Mouse (Mus musculus) heart, embryonic 12.5 days (tissue): Measurements from ENCODE around the gene Eif2d. TPM values are rescaled to one million over a fixed set of nuclear protein-coding genes. Genes with fewer than 3 reads are reported as not detected.
"Not testable (repeated sequence)": the region's sequence is repeated elsewhere in the genome, so short reads cannot be mapped to it uniquely, and the experiment has no call there.

Source experiments
- ATAC-seq: fragments of 200-750 bp; cut with Nextera tagmentation; 2 replicates; pipeline ENCODE4 v1.8.0; 2017; ENCODE audit warnings: moderate TSS enrichment, moderate library complexity; ENCODE audit not compliant: insufficient number of reproducible peaks, low FRiP score
- H3K27ac ChIP-seq: fragments of 300-500 bp; sonication (generic); 2 replicates; pipeline ENCODE4 v1.5.1; 2016; ENCODE audit warnings: mild to moderate bottlenecking, moderate library complexity; ENCODE audit not compliant: poor library complexity, severe bottlenecking
- H3K27me3 ChIP-seq: fragments of 300-500 bp; sonication (generic); replicated peaks from 2 replicates; pipeline ENCODE4 v1.6.1; 2016; ENCODE audit warnings: mild to moderate bottlenecking, moderate library complexity
- H3K36me3 ChIP-seq: fragments of 300-500 bp; sonication (generic); 2 replicates; pipeline ENCODE4 v1.6.1; 2016; ENCODE audit warnings: mild to moderate bottlenecking, moderate library complexity
- H3K4me1 ChIP-seq: fragments of 300-500 bp; sonication (generic); replicated peaks from 2 replicates; pipeline ENCODE4 v1.6.1; 2016; ENCODE audit warnings: mild to moderate bottlenecking
- H3K4me2 ChIP-seq: fragments of 300-500 bp; sonication (generic); 2 replicates; pipeline ENCODE4 v1.6.1; 2016; ENCODE audit warnings: mild to moderate bottlenecking, moderate library complexity
- H3K4me3 ChIP-seq: fragments of 300-500 bp; sonication (generic); 2 replicates; pipeline ENCODE4 v1.5.1; 2016; ENCODE audit warnings: mild to moderate bottlenecking
- H3K9ac ChIP-seq: fragments of 300-500 bp; sonication (generic); 2 replicates; pipeline ENCODE4 v1.6.1; 2016; ENCODE audit warnings: mild to moderate bottlenecking, moderate library complexity
- H3K9me3 ChIP-seq: fragments of 300-500 bp; sonication (generic); replicated peaks from 2 replicates; pipeline ENCODE4 v1.6.1; 2016; ENCODE audit warnings: mild to moderate bottlenecking, moderate library complexity
- WGBS: fragments of 180-500 bp; shearing (Covaris S2); methylation state at CpG from one replicate; pipeline ENCODE4 v1.1.7; 2016; 5-methylcytosine and 5-hydroxymethylcytosine counted together
- polyA plus RNA-seq: library from polyadenylated mRNA; unstranded; fragments of >200 nt; fragmentation: Nextera tagmentation; extraction: Ambion mirVana; gene quantifications from 2 replicates; pipeline ENCODE4 v1.2.1, GENCODE M21; 2016

Gene Eif2d
- polyA plus RNA-seq, 1 experiment from 2014 or later = 45.8 TPM

DNA sequence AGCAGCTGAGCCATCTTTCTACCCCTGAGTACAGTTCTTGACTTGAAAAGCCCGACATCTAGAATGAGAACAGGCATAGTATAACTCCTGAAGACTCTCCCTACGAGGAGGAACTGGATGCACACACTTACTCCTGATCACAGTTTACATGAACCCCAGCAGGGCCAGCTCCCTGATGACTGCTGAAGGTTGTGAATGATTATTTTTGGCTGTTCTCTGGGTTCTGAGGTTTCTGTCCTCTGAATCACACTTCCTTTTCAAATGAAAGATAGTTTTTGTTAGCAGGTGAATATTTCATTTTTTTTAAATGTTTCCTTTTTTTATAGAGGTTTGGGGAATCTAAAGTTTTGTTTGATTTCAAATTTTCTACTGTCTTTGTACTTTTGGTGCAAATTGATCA, 11.5 kb upstream of the Eif2d start:
- no peak overlapping the region for H3K4me3 ChIP-seq
- 61% methylated on average over 2 of the region's 2 CpGs for WGBS
- H3K27ac ChIP-seq = no peak overlapping the region
- ATAC-seq = no peak
- H3K36me3 ChIP-seq = no peaks in the 10 kb centered on the region
- no peaks in the 10 kb centered on the region for H3K9me3 ChIP-seq
- 0 out of 2 replicates have a peak, but pooled peaks cover 6% of the 10 kb centered on the region for H3K4me1 ChIP-seq
- H3K4me2 ChIP-seq = no peak overlapping the region
- H3K27me3 ChIP-seq = no peaks in the 10 kb centered on the region; the same call in 1 of the 2 replicates
- no peak overlapping the region for H3K9ac ChIP-seq

GRCm38 (mm10) chr1:131142472-131142871, 10.5 kb upstream of the Eif2d start:
- Histone ChIP-seq H3K4me3 (no peak overlapping the region), H3K27me3 (no peaks in the 10 kb centered on the region; the same call in 1 of the 2 replicates), H3K27ac (no peak overlapping the region), H3K4me1 (0 out of 2 replicates have a peak, but pooled peaks cover 6% of the 10 kb centered on the region), H3K36me3 (no peaks in the 10 kb centered on the region), H3K9me3 (no peaks in the 10 kb centered on the region), H3K4me2 (no peak overlapping the region), H3K9ac (no peak overlapping the region)
- 80% methylated on average over 1 of the region's 1 CpGs for WGBS
- ATAC-seq = no peak

DNA sequence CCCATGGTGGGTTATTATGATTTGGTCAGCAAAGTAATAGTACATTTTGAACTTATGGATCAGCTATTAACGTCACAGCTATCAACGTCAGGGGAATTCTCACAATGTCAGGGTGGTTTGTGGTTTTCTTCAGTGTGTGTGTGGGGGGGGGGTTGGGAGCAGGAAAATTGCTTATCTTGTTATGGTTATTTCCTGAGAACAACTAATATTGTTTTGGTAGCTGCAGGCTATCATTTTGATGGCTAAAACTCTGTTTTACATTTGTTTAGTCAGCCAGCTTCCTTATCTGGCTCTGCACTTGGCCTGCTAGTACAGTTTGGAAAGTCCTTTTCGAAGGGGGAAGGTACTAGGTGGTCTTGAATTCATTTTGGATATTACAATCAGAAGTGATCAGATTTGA, 7.8 kb upstream of the Eif2d start:
- 65% methylated on average over 3 of the region's 3 CpGs for WGBS
- H3K36me3 ChIP-seq, H3K27me3 ChIP-seq, H3K4me1 ChIP-seq, H3K9me3 ChIP-seq, H3K9ac ChIP-seq, H3K4me3 ChIP-seq, H3K27ac ChIP-seq, H3K4me2 ChIP-seq, ATAC-seq: not testable (repeated sequence)

DNA sequence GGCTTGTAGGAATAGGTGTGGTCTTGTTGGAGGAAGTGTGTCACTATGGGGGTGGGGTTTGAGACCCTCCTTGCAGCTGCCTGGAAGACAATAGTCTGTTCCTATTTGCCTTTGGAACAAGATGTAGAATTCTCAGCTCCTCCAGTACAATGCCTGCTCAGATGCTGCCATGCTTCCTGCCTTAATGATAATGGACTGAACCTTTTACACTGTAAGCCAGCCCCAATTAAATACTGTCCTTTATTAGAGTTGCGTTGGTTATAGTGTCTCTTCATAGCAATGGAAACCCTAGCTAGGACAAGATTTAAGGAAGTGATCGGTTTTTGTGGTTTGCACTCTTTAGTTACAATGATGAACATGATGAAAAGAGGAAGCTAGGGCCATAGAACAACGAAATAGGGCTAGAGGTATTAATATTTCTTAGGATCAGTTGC, 6.8 kb upstream of the Eif2d start:
- H3K9ac ChIP-seq = no peak overlapping the region
- 76% methylated on average over 3 of the region's 3 CpGs for WGBS
- no peak for ATAC-seq
- no peaks in the 10 kb centered on the region for H3K9me3 ChIP-seq
- H3K36me3 ChIP-seq = no peaks in the 10 kb centered on the region
- H3K4me1 ChIP-seq = no peaks in the 10 kb centered on the region
- no peak overlapping the region for H3K27ac ChIP-seq
- H3K4me3 ChIP-seq = no peak overlapping the region
- no peak overlapping the region for H3K4me2 ChIP-seq
- no peaks in the 10 kb centered on the region; the same call in 1 of the 2 replicates for H3K27me3 ChIP-seq

- peaks cover 8% of the 10 kb centered on the region for H3K4me1 ChIP-seq
- no peak for ATAC-seq
- no peak overlapping the region for H3K4me2 ChIP-seq
These were observed 3.5 kb upstream of the Eif2d start for GRCm38 (mm10) chr1:131149496-131149895.

DNA sequence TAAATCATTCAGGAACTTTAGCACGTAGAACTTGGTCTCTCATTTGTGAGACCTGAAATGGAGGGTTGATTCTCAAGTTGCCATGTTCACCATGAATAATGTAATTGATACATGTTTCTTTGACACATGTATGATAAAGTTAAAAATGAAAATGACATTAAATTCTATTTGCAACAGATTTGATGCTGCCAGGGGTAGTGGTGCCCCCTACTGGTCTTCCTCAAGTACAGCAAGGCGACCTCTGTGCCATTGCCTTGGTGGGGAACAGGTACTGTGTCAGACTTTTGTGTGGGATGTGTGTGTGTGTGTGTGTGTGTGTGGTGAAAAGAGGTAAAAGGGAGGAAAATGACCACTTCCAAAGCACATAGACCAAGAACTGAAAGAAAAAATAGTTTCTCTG, 2.5 kb downstream of the Eif2d start:
- Histone ChIP-seq H3K4me3 (no peak overlapping the region), H3K4me2 (no peak overlapping the region), H3K4me1 (peaks cover 8% of the 10 kb centered on the region), H3K9me3 (no peaks in the 10 kb centered on the region), H3K36me3 (peaks cover 28% of the 10 kb centered on the region), H3K27me3 (no peaks in the 10 kb centered on the region), H3K9ac (no peak overlapping the region), H3K27ac (no peak overlapping the region)
- WGBS = 48% methylated on average over 2 of the region's 2 CpGs
- no peak for ATAC-seq

More at GRCm38 (mm10) chr1:131149496-131149895, 3.5 kb upstream of the Eif2d start:
- Histone ChIP-seq H3K9me3 (no peaks in the 10 kb centered on the region), H3K27ac (no peak overlapping the region), H3K27me3 (no peaks in the 10 kb centered on the region), H3K4me3 (no peak overlapping the region), H3K36me3 (no peaks in the 10 kb centered on the region), H3K9ac (no peak overlapping the region)
- 71% methylated on average over 1 of the region's 1 CpGs for WGBS

DNA sequence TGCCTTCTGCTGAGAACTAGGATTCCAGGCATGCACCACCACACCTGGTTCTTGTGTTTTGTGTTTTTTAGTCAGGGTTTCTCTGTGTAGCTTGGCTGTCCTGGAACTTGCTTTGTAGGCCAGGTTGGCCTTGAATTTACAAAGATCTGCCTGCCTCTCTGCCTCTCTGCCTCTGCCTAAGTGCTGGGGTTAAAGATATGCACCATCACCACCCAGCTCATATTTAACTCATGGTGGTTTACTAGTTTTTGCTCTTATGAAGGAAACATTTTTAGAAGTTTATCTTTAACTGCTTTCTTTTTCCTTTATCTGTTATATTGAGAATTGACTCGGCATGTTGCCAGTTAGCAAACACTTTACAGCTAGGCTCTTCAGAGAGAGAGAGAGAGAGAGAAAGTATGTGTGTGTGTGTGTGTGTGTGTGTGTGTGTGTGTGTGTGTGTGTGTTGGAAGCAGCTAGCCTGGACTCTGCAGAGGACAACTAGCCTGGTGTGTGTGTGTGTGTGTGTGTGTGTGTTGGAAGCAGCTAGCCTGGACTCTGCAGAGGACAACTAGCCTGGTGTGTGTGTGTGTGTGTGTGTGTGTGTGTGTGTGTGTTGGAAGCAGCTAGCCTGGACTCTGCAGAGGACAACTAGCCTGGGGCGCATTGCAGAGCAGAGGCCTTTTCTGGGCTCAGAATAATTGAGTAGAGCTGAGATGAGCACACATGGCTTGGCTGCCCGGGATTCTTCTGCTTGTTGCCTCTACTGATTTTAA, 6.8 kb downstream of the Eif2d start:
- H3K36me3 ChIP-seq = peaks cover 64% of the 10 kb centered on the region
- 88% methylated on average over 3 of the region's 3 CpGs for WGBS
- not testable (repeated sequence) for ATAC-seq

DNA sequence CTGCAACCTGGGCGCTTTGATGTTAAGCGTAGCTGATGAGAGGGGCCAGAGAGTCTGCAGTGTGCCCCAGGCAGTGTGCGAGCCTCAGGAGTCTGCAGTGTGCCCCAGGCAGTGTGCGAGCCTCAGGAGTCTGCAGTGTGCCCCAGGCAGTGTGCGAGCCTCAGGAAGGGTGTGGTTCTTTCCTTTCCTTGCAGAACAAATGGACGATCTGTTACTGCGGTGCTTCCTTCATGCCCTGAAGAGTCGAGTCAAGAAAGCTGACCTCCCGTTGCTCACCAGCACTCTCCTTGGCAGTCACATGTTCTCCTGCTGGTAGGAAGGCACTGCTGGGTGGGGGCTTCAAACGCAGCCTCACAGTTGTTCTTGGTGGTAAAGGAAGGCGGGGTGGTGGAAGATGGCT, 8.1 kb downstream of the Eif2d start:
- no peak overlapping the region for H3K9ac ChIP-seq
- no peak overlapping the region for H3K4me2 ChIP-seq
- ATAC-seq = no peak
- peaks cover 77% of the 10 kb centered on the region for H3K36me3 ChIP-seq
- no peaks in the 10 kb centered on the region for H3K9me3 ChIP-seq
- WGBS = 76% methylated on average over 11 of the region's 11 CpGs
- peaks cover 10% of the 10 kb centered on the region for H3K4me1 ChIP-seq
- H3K27me3 ChIP-seq = no peaks in the 10 kb centered on the region
- no peak overlapping the region for H3K4me3 ChIP-seq
- H3K27ac ChIP-seq = no peak overlapping the region

More for the DNA sequence above, 6.8 kb downstream of the Eif2d start:
- H3K9me3 ChIP-seq, H3K4me1 ChIP-seq, H3K4me2 ChIP-seq, H3K4me3 ChIP-seq, H3K27ac ChIP-seq, H3K9ac ChIP-seq, H3K27me3 ChIP-seq: not testable (repeated sequence)

DNA sequence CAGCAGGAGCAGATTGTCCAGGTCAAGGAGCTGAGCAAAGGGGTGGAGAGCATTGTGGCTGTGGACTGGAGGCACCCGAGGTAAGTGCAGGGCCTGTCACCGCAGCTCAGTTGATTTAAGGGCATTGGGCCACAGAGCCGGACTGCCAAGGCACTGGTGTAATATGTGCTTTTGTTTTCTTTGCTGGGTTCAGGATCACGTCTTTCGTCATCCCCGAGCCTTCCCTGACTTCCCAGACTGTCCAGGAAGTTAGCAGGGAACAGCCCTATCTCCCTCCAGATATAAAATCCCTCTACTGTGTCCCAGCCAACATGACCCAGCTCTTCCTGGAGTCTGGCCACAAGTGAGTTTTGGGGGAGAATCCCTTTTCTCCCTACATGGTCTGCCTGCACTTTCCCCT, 11.4 kb downstream of the Eif2d start:
- WGBS = 56% methylated on average over 6 of the region's 6 CpGs
- no peak overlapping the region for H3K9ac ChIP-seq
- H3K4me3 ChIP-seq = no peak overlapping the region
- H3K9me3 ChIP-seq = no peaks in the 10 kb centered on the region
- ATAC-seq = peak; percentile 41
- H3K4me1 ChIP-seq = peaks cover 10% of the 10 kb centered on the region
- H3K27ac ChIP-seq = peak overlapping the region; percentile 32; the same call in 1 of the 2 replicates
- no peak overlapping the region for H3K4me2 ChIP-seq
- H3K27me3 ChIP-seq = no peaks in the 10 kb centered on the region
- H3K36me3 ChIP-seq = peaks cover 89% of the 10 kb centered on the region

DNA sequence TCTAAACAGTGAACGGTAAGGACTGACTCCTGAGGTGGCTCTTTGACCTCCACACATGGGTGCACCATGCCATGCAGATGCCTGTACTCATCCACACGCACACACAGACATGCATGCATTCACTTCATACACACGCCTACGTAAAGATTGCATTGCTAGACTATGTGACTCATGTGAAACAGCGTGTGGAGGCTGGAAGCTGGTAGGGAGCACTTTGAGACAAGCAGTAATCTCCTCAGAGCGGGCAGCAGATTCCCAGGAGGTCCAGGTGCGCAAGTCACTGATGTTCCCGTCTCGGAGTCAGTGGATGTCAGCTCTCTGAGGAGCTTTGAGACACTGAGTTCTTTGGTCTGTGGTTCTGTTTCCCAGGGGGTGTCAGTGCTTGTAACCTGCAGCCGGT, 14.6 kb downstream of the Eif2d start:
- peaks cover 10% of the 10 kb centered on the region for H3K4me1 ChIP-seq
- no peak overlapping the region for H3K9ac ChIP-seq
- H3K36me3 ChIP-seq = peaks cover 93% of the 10 kb centered on the region
- ATAC-seq = no peak
- H3K27ac ChIP-seq = no peak overlapping the region
- H3K27me3 ChIP-seq = no peaks in the 10 kb centered on the region
- H3K4me2 ChIP-seq = no peak overlapping the region
- 90% methylated on average over 10 of the region's 10 CpGs for WGBS
- no peaks in the 10 kb centered on the region for H3K9me3 ChIP-seq
- no peak overlapping the region for H3K4me3 ChIP-seq

GRCm38 (mm10) chr1:131173001-131173400, 20.0 kb downstream of the Eif2d start:
- Histone ChIP-seq H3K9ac (no peak overlapping the region), H3K27ac (no peak overlapping the region), H3K36me3 (peaks cover 96% of the 10 kb centered on the region), H3K27me3 (no peaks in the 10 kb centered on the region), H3K4me1 (peaks cover 4% of the 10 kb centered on the region), H3K9me3 (no peaks in the 10 kb centered on the region), H3K4me2 (no peak overlapping the region), H3K4me3 (no peak overlapping the region)
- WGBS = 75% methylated on average over 7 of the region's 7 CpGs
- no peak for ATAC-seq

- ATAC-seq = no peak
- Histone ChIP-seq H3K9me3 (no peaks in the 10 kb centered on the region), H3K27me3 (no peaks in the 10 kb centered on the region), H3K27ac (no peak overlapping the region; the same call in 1 of the 2 replicates), H3K4me1 (peaks cover 4% of the 10 kb centered on the region), H3K36me3 (peaks cover 96% of the 10 kb centered on the region), H3K4me2 (no peak overlapping the region), H3K9ac (no peak overlapping the region), H3K4me3 (no peak overlapping the region)
- 59% methylated on average over 6 of the region's 6 CpGs for WGBS
These were observed 20.8 kb downstream of the Eif2d start for GRCm38 (mm10) chr1:131173809-131174208.
